Mouse (Mus musculus) kidney, postnatal 10 days (tissue): ENCODE data around the gene Trap1.
"Not testable (repeated sequence)": the region's sequence is repeated elsewhere in the genome, so short reads cannot be mapped to it uniquely, and the experiment has no call there.

Experiments
- DNase-seq: peaks from one replicate; pipeline ENCODE4 v3.0.0; 2021; ENCODE audit warnings: mixed read lengths

Trap1 gene

DNA sequence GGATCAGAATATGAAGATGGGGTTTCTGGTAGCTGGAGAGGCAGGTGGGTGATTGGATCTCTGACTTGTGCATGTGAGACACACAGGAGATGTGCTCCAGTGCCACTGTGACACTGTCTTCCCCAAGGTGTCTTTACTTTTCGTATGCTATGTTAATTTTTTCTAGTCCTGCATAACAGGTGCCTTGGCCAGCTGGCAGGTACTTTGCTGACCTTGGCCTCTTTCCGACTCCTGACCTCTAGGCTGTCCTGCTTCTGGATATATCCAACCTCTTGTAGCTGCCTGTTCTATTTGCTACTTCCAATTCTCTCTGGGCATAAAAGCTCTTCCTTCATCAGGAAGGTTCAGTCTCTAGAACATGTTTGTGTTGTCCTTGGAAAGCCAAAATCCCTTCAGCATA, 42.1 kb downstream of the Trap1 start:
- no peak for DNase-seq

DNA sequence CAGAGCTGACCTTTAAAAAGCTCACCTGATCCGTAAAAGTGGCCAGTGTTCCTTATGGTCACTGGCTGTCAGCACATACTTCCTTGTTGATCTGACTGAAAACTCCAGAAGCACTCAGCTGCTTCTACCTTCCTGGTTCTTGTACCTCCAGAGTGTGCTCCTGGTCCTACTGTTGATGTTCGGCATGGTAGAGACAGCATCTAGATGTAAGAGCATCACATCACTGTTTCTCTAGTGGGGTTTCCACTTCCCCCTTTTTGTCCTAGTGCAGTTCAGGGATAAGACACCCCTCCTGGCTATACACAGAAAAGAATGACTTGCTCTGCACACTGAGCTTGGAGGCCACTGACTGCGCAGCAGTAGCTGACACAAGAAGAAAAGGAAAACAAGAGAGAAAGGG, 43.2 kb downstream of the Trap1 start:
- no peak for DNase-seq

DNA sequence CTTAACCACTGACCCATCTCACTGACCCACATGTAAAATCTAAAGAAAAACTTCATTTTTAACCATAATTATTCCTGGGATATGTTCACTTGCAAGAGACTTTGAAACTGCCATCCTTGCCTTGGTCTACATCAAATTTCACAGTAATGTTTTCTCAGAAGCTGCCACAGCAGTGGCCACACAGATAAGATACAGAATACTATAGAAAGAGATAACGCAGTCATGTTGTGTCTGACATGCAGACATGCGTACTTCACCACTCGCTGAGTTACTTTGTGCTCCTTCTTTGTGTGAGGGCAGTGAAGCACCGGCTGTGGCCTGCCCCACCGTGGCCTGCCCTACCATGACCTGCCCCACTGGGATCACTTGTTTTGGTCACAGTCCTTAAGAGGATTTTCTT, 43.7 kb downstream of the Trap1 start:
- no peak for DNase-seq

DNA sequence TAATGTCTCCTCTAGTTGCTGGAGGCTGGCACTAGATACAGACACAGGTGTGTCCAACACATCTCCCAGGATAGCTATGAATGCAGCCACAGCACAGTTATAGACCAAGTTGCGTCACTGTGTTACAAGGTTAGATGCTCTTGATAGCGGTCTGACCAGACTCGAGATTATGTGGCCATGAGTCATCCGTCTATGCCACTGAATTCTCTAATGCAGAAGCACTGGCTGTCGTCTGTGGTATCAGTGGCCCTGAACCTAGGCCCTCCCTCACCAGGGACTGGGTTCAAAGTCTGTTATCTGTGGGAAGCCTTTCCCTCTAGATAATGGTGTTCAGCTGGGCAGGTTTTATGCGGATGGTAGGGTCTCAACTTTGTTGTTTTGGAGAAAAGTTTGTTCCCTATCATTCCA, 45.3 kb downstream of the Trap1 start:
- DNase-seq, result no peak

DNA sequence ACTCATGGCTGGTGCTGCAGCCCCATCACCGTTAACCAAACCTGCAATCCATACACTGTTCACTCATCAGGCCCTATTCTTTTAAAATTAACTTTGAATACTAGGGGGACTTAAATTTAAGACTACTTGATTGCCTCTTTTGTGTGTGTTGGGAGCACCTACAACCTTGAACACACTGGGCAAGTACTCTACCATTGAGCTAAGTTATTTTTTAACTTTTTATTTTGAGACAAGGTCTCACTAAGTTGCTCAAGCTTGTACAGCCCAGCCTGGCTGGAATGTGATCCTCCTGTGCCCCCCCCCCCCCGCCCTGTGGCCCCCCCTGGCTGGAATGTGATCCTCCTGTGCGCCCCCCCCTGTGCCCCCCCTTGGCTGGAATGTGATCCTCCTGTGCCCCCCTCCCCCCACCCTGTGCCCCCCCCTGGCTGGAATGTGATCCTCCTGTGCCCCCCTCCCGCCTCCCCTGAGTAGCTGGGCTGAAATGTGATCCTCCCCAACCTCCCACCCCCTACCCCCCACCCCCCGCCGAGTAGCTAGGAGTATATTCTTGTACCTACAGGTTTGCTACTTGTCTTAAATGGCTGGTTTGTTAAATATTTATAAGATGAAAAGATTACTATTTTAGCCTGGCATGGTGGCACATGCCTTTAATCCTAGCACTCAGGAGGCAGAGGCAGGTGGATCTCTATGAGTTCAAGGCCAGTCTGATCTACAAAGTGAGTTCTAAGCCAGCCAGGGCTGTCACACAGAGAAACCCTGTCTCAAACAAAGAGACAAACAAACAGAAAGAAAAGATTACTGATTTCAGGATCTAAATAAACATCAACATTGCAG, 46.0 kb downstream of the Trap1 start:
- DNase-seq, result peak; percentile 43

DNA sequence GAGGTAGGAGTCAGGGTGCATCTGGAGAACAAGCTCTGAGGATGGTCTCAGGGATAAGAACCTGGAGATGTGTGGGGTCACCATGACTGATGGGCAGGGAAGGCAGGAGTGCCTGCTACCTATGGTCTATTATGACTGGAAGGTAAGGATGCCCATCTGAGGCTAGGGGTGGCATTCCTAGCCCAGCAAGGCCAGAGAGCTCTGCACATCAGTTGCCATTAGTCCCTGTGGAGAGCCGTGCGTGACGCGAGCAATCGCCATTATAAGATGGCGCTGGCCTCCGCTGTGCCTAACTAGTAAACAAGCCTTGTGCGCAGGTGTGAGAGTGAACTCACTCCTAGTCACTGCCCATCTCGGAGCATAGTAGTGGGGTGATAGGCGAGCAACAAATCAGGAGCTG, 47.1 kb downstream of the Trap1 start:
- no peak for DNase-seq

DNA sequence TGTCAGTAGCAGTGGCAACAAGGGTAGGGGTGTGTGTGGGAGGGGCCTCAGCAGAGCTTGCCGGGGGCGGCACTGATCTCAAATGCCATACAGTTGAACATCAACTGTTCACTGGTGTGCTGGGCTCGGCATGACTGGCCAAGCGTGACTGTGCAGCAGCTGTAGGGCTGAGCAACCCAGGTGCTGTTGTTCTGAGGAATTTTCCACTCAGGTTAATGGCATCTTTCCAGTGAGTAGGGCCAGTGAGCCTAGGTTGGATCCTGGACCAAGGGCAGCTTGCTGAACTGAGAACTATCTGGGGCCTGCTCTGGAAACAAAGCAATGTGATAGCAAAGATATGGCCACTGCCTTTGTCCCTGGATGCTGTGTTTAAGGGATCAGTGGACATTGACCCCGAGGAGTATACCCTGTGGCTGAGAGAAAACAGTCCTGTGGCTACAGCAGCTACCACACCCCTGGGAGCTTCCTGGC, 48.2 kb downstream of the Trap1 start:
- DNase-seq, result peak; percentile 89

DNA sequence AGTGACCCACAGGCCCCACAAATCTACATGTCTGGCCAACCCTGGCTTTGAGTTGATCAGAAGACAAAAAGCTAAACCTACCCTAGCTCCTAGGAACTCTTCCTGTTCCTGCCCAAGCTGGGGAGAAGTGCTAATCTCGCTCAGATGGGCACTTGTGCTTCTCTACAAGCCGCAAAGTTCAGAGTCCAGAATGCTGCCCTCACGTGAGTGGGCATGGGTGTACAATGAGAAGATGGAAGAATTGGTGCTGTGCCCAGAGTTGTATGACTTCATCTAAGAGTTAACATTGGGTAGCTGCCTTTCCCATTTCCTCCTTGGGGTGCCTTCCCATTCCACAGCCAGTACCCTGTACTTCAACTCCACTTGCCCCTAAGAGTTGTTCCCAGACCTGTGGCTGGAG, 50.4 kb downstream of the Trap1 start:
- peak; percentile 57 for DNase-seq

DNA sequence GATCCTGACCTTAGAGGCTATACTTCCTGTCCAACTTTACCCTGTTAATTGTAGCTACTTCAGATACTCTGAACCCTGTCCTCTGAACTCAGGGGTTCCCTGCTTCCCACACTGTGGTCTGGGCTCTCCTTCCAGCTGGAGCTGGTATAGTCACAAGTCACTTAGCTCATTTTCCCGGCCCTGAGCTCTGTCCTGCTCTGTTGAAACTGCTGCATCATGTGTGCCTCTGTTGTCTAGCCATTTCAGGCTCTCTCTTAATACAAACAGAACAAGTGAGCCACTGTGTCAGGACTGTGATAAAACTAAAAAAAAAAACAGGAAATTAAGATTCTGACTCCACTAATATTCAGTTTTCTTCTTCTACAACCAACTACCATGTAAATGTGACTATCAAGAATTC, 51.0 kb downstream of the Trap1 start:
- no peak for DNase-seq

DNA sequence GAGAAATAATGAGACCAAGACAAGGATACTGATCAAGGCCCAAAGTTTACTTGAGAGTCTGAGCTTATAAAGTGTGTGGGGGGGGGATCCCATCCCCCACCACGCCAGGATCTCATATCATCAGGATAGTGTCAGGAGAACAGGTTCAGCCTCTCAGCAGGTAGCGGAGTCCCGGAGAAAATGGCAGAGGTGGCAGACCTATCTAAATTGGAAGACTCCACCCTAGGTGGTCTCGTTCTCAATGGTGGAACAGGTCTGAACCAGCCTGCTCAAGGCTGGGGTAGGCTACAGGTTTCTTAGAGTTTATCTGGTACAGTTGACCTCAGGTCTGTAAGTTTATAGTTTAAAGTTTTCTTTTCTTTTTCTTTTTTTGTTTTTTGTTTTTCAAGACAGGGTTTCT, 54.9 kb downstream of the Trap1 start:
- no peak for DNase-seq

DNA sequence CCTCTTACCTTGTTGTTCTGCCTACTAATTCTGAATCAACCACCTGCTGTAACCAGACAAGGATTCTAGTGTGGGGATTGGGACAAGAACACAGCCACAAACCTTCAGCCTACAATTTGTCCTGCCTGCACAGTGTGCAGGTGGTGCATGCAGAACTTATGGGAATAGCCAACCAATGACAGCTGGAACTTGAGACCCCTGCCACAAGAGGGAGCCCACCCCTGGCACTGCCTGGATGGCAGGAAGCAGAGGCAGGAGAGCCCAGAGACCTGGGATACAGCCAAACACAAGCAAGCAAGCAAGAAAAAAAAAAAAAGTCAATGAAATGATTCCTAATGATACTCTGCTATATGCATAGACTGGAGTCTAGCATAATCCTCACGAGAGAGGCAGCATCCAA, 56.4 kb downstream of the Trap1 start:
- DNase-seq, result no peak

DNA sequence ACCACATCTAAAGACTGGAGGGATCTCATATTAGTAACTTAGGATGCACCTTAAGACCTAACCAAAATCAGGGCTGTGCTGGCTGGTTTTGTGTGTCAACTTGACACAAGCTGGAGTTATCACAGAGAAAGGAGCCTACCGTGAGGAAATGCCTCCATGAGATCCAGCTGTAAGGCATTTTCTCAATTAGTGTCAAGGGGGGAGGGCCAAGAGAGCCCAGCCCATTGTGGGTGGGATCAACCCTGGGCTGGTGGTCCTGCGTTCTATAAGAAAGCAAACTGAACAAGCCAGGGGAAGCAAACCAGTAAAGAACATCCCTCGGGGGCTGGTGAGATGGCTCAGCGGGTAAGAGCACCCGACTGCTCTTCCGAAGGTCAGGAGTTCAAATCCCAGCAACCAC, 60.2 kb downstream of the Trap1 start:
- DNase-seq, result not testable (repeated sequence)

DNA sequence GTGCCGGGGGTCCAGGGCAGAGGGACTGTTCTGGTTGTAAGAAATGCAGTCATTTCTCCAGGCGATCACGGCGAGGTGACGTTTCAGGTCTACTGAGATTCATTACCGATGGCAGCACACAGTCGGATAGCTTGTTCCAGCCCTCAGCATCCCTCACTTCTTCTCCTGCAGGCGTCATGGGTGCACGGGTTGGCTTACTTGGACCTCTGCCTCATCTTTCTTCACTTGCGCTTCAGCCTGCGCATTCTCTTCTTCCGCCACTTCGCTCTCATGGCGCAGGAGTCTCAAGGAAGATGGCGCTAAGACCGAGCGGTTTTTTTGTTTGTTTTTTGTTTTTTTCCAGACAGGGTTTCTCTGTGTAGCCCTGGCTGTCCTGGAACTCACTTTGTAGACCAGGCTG, 60.8 kb downstream of the Trap1 start:
- DNase-seq, result not testable (repeated sequence)

DNA sequence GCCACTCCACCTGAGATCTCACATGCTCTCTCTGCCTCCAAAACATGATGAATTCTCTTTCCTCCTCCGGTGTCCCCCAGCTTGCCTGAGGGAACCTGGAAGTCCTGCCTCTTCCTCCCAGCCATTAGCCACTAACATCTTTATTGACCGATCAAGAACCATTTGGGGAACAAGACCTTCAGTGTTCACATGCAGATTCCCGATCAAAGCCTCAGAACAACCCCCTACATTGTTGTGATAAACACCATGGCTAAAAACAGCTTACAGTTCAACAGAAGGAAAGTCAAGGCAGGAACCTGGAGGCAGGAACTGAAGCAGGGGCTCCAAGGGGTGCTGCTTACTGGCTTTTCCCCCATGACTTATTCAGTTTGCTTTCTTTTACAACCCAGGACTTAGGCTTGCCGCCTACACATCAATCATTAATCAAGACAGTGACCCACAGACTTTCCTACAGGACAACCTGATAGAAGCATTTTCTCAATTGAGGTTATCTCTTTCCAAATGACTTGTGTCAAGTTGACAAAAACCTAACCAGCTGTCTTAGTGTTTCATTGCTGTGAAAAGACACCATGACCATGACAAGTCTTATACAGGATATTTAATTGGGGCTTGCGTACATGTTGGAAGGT, 63.5 kb downstream of the Trap1 start:
- DNase-seq, result no peak

DNA sequence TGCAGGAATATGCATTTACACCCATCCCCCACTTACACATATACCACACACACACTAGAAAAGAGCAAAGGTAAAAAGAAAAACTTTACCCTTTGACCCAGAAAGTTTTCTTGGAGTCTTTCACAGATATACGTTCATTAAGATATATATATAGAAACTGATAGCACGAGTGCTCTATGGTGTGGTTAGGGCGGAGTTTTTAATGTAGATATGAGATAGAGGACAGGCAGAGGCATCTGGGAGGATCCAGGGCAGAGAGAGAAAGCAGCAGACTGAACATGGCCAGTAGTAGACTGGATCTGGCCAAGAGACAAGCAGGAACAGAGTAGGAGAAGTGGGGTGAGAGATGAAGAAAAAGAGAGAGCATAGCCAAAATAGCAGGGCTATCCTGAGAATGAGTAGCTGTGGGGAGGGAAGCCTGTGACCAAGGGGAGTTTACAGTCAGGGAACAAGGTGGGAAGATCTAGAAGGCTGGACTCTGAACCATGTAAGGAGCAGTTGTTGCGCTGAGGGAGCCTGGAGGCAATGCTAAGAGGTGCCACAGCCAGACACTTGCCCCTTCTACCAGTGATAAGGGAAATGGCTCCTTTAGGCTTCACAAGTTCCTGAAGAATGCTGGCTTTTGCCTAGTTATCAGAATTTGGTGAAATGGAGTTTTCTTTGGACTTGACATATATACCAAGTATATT, 64.6 kb downstream of the Trap1 start:
- DNase-seq, result no peak

DNA sequence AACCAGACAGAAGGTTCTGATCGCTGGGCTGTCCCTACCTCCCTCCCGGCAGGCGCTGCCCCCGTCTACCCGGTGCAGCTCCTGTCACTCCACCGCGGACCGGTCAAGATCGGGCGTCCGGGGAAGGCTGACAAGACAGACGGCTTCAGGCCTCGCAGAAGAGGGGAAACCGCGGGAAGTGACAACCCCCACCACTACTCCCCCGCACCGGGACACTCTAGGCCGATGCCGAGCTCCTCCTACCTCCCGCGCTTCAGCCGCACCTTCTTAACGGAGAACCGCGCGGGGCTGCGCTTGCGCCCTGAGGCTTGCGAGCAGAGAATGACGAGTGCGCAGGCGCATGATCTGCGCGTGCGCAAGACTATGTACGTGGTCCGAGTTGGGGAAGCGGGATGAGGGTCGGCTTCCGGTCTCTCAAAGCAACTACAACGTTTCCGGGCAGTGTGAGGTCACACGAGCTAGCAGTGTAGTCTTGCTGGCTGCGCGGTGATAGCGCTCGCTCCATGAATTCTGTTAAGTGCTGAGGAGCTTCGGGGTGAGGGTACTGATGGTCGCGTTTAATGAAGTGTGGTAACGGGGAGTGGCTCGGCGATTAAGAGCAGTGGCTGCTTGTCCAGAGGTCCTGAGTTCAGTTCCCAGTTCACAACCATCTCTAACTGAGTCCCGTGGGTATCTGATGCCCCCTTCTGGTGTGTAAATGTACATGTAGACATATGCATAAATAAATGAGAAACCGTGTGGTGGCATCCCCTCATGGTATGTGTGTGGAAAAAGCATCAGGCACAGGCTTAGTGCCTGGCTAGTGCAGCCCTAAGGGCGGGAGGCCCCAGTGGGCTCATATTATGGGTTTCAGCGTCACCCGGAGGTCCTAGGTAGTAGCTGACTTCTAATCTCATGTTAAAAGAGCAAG, 73.9 kb downstream of the Trap1 start, which contains the start of gene Slx4:
Slx4 (minus strand) TSS at position 282 of the 910 bp plus-strand sequence.
- DNase-seq, result peak; percentile 97
